Mouse (Mus musculus): ENCODE results near the gene Gm17617.

Gene Gm17617

GRCm38 (mm10) chr13:55133448-55133847, at the start of gene Gm17617:
Gene Gm17617, minus strand, starts transcription at chr13:55133548.
- DNase-seq (ENCODE audit: low spot score in 2 of 2): no peak

DNA sequence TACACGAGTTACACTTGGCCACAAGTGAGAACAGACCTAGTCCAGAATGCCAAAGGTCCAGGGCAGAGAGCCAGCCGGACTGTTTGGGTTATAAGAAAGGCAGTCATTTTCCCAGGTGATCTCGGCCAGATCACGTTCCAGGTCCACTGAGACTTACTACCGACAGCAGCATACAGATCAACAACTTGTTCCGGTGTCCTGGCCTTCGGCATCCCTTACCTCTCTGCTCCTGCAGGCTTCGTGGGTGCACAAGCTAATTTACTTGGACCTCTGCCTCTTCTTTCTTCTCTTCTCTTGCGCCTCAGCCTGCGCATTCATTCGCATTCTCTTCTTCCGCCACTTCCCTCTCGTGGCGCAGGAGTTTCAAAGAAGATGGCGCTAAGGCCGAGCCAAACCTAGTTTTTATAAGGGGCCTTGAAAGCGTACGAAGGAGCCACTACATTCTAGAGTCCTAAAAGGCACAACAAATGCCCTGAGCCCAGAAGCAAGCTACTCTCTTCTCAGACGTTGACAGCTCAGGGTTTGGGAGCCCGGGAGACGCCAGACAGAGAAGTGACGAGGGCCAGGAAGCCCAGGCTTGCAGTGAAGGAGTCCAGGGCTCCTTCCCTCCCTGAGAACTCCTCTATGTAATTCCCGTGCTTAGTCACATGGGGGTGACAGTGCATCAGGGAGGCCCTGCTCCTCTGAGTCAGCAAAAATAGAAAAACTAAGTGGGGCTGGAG, 49.0 kb upstream of the Gm17617 start:
- DNase-seq (ENCODE audit: low spot score in 2 of 2): peak; percentile 49 to 54

DNA sequence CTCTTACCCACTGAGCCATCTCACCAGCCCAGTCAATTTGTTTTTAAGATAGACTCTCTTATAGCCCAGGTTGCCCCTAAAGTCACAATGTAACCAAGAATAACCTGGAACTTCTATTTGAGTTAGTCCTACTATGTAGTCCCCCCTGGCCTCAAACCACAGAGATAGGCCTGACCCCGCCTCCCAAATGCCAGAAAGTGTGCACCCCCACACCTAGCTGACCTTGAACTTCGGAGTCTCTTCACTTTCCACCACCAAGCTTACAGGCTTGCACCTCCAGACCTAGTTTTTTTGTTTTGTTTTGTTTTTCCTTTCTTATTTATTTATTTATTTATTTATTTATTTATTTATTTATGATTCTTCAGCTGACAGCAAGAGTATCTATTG, 48.4 kb upstream of the Gm17617 start:
- no peak for DNase-seq (ENCODE audit: low spot score in 2 of 2)

DNA sequence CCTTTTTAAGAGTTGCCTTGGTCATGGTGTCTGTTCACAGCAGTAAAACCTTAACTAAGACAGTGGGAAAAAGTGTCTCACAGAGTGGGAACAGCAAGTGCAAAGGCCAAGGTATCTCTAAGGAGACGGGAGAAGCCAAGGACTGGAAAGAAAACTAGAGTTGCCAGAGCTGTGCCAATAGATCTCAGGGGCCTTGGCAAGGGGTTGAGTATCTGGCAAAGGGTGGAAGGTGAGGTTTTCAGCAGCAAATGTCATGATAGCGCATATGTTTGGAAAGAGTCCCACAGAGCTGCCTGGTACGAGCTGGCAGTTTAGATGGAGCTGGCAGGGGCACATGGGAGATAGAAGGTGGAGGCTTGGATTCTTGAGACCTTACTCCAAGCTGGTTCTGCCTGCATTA, 46.2 kb upstream of the Gm17617 start:
- DNase-seq (ENCODE audit: low spot score in 2 of 2): no peak

GRCm38 (mm10) chr13:55178556-55178955, 45.2 kb upstream of the Gm17617 start:
- DNase-seq (ENCODE audit: low spot score in 2 of 2): peak in 1 of 2 experiments; percentile 72

GRCm38 (mm10) chr13:55177903-55178496, 44.7 kb upstream of the Gm17617 start:
- DNase-seq (ENCODE audit: low spot score in 2 of 2): no peak

GRCm38 (mm10) chr13:55176265-55176664, 42.9 kb upstream of the Gm17617 start:
- DNase-seq (ENCODE audit: low spot score in 2 of 2): no peak

- no peak for DNase-seq (ENCODE audit: low spot score in 2 of 2)
Observed at GRCm38 (mm10) chr13:55174347-55174746, 41.0 kb upstream of the Gm17617 start.

DNA sequence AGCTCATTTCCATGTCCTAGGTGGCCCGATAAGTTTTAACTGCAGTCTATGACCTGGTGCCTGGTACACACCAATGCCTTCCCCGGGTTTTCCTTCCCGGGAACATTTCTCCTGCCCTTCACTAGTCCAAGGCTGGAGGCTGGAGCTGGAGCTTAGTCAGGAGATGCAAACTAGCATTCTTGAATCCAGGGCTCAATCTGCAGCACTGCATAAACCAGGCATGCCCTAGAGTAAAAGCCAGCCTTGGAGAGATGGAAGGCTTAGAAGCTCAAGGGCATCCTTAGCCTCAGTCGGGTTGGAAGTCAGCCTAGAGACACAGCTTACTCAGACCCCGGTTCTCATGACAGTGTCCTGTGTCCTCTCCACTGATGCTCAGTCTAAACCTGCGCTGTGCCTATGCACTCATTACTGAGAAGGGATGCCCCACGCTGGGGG, 39.0 kb upstream of the Gm17617 start:
- DNase-seq (ENCODE audit: low spot score in 2 of 2): no peak

- DNase-seq (ENCODE audit: low spot score in 2 of 2): peak; percentile 32 to 41
Observed at GRCm38 (mm10) chr13:55171517-55172335, 38.4 kb upstream of the Gm17617 start.

GRCm38 (mm10) chr13:55168958-55169369, 35.6 kb upstream of the Gm17617 start:
- DNase-seq (ENCODE audit: low spot score in 2 of 2): no peak

- DNase-seq (ENCODE audit: low spot score in 2 of 2): no peak
Observed at GRCm38 (mm10) chr13:55168255-55168654, 34.9 kb upstream of the Gm17617 start.

- no peak for DNase-seq (ENCODE audit: low spot score in 2 of 2)
Observed at GRCm38 (mm10) chr13:55167798-55168197, 34.5 kb upstream of the Gm17617 start.

DNA sequence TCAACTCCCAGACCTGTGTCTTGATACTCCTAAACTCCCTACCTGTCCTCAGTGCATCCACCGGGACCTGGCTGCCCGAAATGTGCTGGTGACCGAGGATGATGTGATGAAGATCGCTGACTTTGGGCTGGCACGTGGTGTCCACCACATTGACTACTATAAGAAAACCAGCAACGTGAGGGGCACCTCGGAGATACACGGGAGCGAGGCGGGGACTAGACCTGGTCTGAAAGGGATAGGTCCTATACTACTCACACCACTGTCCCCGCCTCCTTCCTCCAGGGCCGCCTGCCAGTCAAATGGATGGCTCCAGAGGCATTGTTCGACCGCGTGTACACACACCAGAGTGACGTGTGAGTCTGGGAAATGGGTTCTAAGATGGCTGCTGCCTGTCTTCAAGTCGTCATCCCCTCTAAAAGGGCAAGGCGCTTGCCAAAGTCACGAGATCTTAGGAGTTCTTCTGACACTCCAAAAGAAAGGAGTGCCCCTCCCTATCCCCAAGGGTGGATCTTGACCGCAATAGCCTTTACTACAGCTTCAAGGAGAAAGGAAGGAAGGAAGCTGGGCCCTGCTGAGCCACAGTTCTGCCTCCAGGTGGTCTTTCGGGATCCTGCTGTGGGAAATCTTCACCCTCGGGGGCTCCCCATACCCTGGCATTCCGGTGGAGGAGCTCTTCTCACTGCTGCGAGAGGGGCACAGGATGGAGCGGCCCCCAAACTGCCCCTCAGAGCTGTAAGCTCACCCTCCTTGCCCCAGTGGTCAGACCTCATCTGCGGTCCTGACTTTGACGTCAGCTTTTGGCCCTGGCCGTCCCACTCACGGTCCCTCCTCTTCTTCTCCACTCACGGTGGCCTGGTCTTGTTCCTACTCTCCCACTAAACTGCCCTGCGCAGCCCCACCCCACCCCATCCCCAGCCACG, 33.7 kb upstream of the Gm17617 start:
- DNase-seq (ENCODE audit: low spot score in 2 of 2): no peak

DNA sequence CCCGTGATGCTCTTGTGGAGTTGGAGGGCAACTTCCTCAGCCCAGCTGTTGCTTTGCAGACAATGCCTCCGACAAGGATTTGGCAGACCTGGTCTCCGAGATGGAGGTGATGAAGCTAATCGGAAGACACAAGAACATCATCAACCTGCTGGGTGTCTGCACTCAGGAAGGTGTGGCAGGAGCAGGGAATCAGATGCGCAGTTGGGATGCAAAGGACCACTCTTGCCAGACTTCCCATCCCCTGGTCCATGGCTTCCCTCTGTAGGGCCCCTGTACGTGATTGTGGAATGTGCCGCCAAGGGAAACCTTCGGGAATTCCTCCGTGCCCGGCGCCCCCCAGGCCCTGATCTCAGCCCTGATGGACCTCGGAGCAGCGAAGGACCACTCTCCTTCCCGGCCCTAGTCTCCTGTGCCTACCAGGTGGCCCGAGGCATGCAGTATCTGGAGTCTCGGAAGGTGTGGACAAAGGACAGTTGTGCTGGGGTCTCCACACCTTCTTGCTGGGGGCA, 32.5 kb upstream of the Gm17617 start:
- DNase-seq (ENCODE audit: low spot score in 2 of 2): no peak

DNA sequence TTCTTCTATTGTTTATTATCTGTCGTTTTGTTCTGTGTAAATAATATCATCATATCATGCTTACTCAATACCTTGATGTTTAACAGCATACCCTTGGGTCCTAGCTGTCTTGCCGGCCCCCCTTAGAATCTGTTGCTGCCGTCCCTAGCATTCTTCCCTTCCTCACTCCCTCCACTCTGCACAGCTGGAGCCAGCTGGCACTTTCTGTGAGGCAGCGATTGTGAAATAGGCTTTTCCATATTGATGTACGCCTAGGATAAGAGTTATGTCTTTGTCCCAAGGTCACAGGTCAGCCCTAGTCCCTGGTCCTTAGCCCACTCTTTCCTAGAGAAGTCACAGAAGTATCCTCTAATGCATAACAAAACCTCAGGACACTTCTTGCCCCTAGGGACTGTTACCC, 30.2 kb upstream of the Gm17617 start:
- DNase-seq (ENCODE audit: low spot score in 2 of 2): no peak

- DNase-seq (ENCODE audit: low spot score in 2 of 2): no peak
Observed at GRCm38 (mm10) chr13:55162365-55162764, 29.0 kb upstream of the Gm17617 start.

DNA sequence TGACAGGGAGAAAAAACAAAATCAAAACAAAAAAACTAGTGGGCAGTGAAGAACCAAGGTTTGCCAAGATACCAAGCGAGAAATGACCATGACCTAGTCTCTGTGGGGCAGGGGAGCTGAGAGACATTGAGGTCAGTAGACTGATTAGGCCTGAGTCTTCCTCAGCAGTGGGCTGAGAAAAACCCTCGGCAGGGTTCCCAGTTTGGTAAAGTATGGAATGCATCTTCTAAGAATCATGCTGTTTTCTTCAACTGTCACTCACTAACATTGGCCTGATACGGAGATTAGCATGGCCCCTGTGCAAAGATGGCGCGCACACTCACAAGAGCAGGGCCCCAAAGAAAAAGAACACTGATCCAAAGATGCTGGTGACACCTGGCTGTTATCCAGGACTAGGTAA, 20.6 kb upstream of the Gm17617 start:
- DNase-seq (ENCODE audit: low spot score in 2 of 2): no peak

DNA sequence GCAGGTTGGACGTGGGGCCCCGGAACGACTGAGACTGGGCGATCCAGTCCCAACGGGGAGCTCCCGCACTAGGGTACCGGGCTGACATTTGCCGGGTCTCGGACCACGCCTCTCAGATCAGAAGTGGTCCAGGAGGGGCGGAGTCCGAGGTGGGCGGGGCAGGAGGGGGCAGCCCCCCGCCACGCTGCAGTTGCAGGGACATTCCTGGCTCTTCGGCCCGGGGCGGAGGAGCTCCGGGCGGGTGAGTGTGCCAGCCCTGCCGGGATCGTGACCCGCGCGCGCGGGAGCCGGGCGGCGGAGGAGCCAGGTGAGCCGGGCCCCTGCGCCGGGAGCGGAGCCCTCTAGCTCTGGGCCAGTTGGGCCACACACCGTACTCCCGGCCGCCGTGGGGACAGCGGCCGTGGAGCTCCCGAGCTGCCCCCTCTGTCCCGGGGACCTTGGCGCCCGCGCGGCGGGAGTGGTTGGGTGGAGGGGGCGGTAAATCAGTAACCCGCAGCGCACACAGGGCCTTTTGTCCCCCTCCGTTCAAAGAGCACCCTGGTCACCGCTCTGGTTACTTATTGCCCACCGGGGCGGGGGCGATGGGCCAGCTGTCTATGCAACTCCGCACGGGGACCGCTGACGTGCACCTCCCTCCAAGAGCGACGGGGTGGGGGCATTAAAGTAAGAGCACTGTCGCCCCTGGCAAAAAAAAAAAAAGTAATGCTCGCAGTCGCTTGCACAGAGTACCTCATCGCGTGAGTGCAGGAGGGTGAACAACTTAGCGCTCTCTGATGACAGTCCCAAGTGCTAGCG, 19.5 kb upstream of the Gm17617 start, which contains the start of gene Fgfr4:
Gene Fgfr4 (plus strand): TSS at position 20 of the 795 bp plus-strand sequence.
- DNase-seq (ENCODE audit: low spot score in 2 of 2): no peak

- DNase-seq (ENCODE audit: low spot score in 2 of 2): no peak
Observed at GRCm38 (mm10) chr13:55140271-55140670, 6.9 kb upstream of the Gm17617 start.
